Mouse (Mus musculus) R1 (cell line): ENCODE measurements around the gene Cul9.

Experiments used
- DNase-seq: peaks from one replicate; pipeline ENCODE4 v3.0.0-alpha.2; 2018; ENCODE audit warnings: low read depth, low spot score

Gene Cul9

DNA sequence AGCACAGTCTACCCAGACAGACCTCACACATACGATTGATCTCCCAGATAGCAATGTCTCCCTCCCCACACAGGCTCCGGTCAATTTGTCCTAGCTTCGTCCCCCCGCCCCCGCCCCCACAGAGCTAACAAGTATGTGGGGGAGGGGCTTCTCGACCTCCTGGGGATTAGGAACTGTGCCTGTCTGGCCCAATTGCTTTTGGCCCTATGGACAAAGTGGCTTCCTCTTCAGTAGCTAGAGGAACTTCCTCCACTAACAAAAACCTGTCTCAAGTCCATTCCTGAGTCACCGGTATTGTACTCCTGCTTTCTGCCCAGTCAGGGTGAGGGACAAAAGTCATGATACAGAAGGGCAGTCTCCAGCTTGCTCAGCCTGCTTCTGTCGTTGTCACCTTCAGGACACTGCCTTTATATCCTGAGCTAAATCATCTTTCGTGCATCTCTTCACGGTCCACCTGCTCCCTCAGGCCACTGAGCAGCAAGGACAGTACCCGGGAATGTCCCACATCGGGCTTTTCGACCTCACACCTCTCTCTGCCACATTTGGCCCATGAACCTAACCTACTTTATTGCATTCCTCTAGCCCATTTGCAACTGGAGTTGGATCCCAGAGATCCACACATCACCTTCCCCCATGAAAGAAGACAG, 92.8 kb downstream of the Cul9 start:
- no peak for DNase-seq

GRCm38 (mm10) chr17:46452683-46453082, 93.5 kb downstream of the Cul9 start:
- no peak for DNase-seq
